Mouse (Mus musculus): Measurements from ENCODE around the gene Il21r. TPM values are rescaled to one million over a fixed set of nuclear protein-coding genes. Genes with fewer than 3 reads are reported as not detected.

The Il21r gene
- polyA plus RNA-seq, 1 experiment = 6.4 TPM

GRCm38 (mm10) chr7:125608183-125608688, 5.0 kb downstream of the Il21r start:
- WGBS = 87% methylated on average over 4 of the region's 4 CpGs
- no peaks in the 10 kb centered on the region for H3K36me3 ChIP-seq (ENCODE audit: control insufficient read depth, insufficient read depth, low read length)
- DNase-seq = no peak
- H3K4me3 ChIP-seq (ENCODE audit: insufficient read depth, low read depth, low read length) = no peak overlapping the region
- TF ChIP-seq CTCF (conservative IDR thresholded peaks at IDR 0.05; ENCODE audit: insufficient read depth, insufficient read length, low read depth, low read length) = no peak
- TF ChIP-seq POLR2A (IDR thresholded peaks at IDR 0.05; ENCODE audit: low read depth, low read length) = no peak
- H3K27me3 ChIP-seq (replicated peaks; ENCODE audit: control insufficient read depth, insufficient read depth, low read length) = no peaks in the 10 kb centered on the region
- no peaks in the 10 kb centered on the region for H3K4me1 ChIP-seq (ENCODE audit: control insufficient read depth, insufficient read depth, low read length)
- H3K27ac ChIP-seq (ENCODE audit: insufficient read depth, low read depth, low read length) = no peak overlapping the region

GRCm38 (mm10) chr7:125613579-125613978, 10.3 kb downstream of the Il21r start:
- no peaks in the 10 kb centered on the region for H3K4me1 ChIP-seq (ENCODE audit: control insufficient read depth, insufficient read depth, low read length)
- WGBS = 68% methylated on average over 5 of the region's 5 CpGs
- no peaks in the 10 kb centered on the region for H3K27me3 ChIP-seq (replicated peaks; ENCODE audit: control insufficient read depth, insufficient read depth, low read length)

GRCm38 (mm10) chr7:125615453-125615852, 12.2 kb downstream of the Il21r start:
- TF ChIP-seq CTCF (conservative IDR thresholded peaks at IDR 0.05; ENCODE audit: insufficient read depth, insufficient read length, low read depth, low read length) (no peak), POLR2A (IDR thresholded peaks at IDR 0.05; ENCODE audit: low read depth, low read length) (no peak)
- Histone ChIP-seq H3K36me3 (ENCODE audit: control insufficient read depth, insufficient read depth, low read length) (no peaks in the 10 kb centered on the region), H3K4me3 (ENCODE audit: insufficient read depth, low read depth, low read length) (no peak overlapping the region), H3K27ac (ENCODE audit: insufficient read depth, low read depth, low read length) (no peak overlapping the region), H3K27me3 (replicated peaks; ENCODE audit: control insufficient read depth, insufficient read depth, low read length) (no peaks in the 10 kb centered on the region), H3K4me1 (ENCODE audit: control insufficient read depth, insufficient read depth, low read length) (no peaks in the 10 kb centered on the region)
- WGBS = 85% methylated on average over 7 of the region's 7 CpGs
- DNase-seq = no peak

More at GRCm38 (mm10) chr7:125613579-125613978, 10.3 kb downstream of the Il21r start:
- TF ChIP-seq POLR2A (IDR thresholded peaks at IDR 0.05; ENCODE audit: low read depth, low read length) (no peak), CTCF (conservative IDR thresholded peaks at IDR 0.05; ENCODE audit: insufficient read depth, insufficient read length, low read depth, low read length) (no peak)
- Histone ChIP-seq H3K36me3 (ENCODE audit: control insufficient read depth, insufficient read depth, low read length) (no peaks in the 10 kb centered on the region), H3K4me3 (ENCODE audit: insufficient read depth, low read depth, low read length) (no peak overlapping the region), H3K27ac (ENCODE audit: insufficient read depth, low read depth, low read length) (no peak overlapping the region)
- DNase-seq = no peak

- WGBS = 70% methylated on average over 7 of the region's 7 CpGs
- H3K36me3 ChIP-seq (ENCODE audit: control insufficient read depth, insufficient read depth, low read length) = no peaks in the 10 kb centered on the region
- no peaks in the 10 kb centered on the region for H3K4me1 ChIP-seq (ENCODE audit: control insufficient read depth, insufficient read depth, low read length)
- DNase-seq = no peak
- H3K27me3 ChIP-seq (replicated peaks; ENCODE audit: control insufficient read depth, insufficient read depth, low read length) = no peaks in the 10 kb centered on the region
- no peak overlapping the region for H3K4me3 ChIP-seq (ENCODE audit: insufficient read depth, low read depth, low read length)
- H3K27ac ChIP-seq (ENCODE audit: insufficient read depth, low read depth, low read length) = no peak overlapping the region
- TF ChIP-seq CTCF (conservative IDR thresholded peaks at IDR 0.05; ENCODE audit: insufficient read depth, insufficient read length, low read depth, low read length) (no peak), POLR2A (IDR thresholded peaks at IDR 0.05; ENCODE audit: low read depth, low read length) (no peak)
Measured at GRCm38 (mm10) chr7:125618016-125618415, 14.8 kb downstream of the Il21r start.

GRCm38 (mm10) chr7:125620077-125620476, 16.8 kb downstream of the Il21r start:
- no peaks in the 10 kb centered on the region for H3K4me1 ChIP-seq (ENCODE audit: control insufficient read depth, insufficient read depth, low read length)
- H3K27me3 ChIP-seq (replicated peaks; ENCODE audit: control insufficient read depth, insufficient read depth, low read length) = no peaks in the 10 kb centered on the region
- WGBS = 80% methylated on average over 4 of the region's 4 CpGs
- TF ChIP-seq CTCF (conservative IDR thresholded peaks at IDR 0.05; ENCODE audit: insufficient read depth, insufficient read length, low read depth, low read length) (no peak), POLR2A (IDR thresholded peaks at IDR 0.05; ENCODE audit: low read depth, low read length) (no peak)
- no peak overlapping the region for H3K27ac ChIP-seq (ENCODE audit: insufficient read depth, low read depth, low read length)
- no peak overlapping the region for H3K4me3 ChIP-seq (ENCODE audit: insufficient read depth, low read depth, low read length)
- H3K36me3 ChIP-seq (ENCODE audit: control insufficient read depth, insufficient read depth, low read length) = no peaks in the 10 kb centered on the region
- no peak for DNase-seq

GRCm38 (mm10) chr7:125622741-125623685, 19.8 kb downstream of the Il21r start:
- Histone ChIP-seq H3K27ac (ENCODE audit: insufficient read depth, low read depth, low read length) (no peak overlapping the region), H3K4me1 (ENCODE audit: control insufficient read depth, insufficient read depth, low read length) (no peaks in the 10 kb centered on the region), H3K36me3 (ENCODE audit: control insufficient read depth, insufficient read depth, low read length) (no peaks in the 10 kb centered on the region), H3K27me3 (replicated peaks; ENCODE audit: control insufficient read depth, insufficient read depth, low read length) (no peaks in the 10 kb centered on the region), H3K4me3 (ENCODE audit: insufficient read depth, low read depth, low read length) (no peak overlapping the region)
- DNase-seq = no peak
- TF ChIP-seq CTCF (conservative IDR thresholded peaks at IDR 0.05; ENCODE audit: insufficient read depth, insufficient read length, low read depth, low read length) = no peak
- no peak for TF ChIP-seq POLR2A (IDR thresholded peaks at IDR 0.05; ENCODE audit: low read depth, low read length)
- WGBS = 62% methylated on average over 7 of the region's 7 CpGs

GRCm38 (mm10) chr7:125625219-125625618, 22.0 kb downstream of the Il21r start:
- no peak for DNase-seq
- Histone ChIP-seq H3K27me3 (replicated peaks; ENCODE audit: control insufficient read depth, insufficient read depth, low read length) (no peaks in the 10 kb centered on the region), H3K36me3 (ENCODE audit: control insufficient read depth, insufficient read depth, low read length) (no peaks in the 10 kb centered on the region), H3K4me3 (ENCODE audit: insufficient read depth, low read depth, low read length) (no peak overlapping the region), H3K4me1 (ENCODE audit: control insufficient read depth, insufficient read depth, low read length) (no peaks in the 10 kb centered on the region), H3K27ac (ENCODE audit: insufficient read depth, low read depth, low read length) (no peak overlapping the region)
- TF ChIP-seq POLR2A (IDR thresholded peaks at IDR 0.05; ENCODE audit: low read depth, low read length) (no peak), CTCF (conservative IDR thresholded peaks at IDR 0.05; ENCODE audit: insufficient read depth, insufficient read length, low read depth, low read length) (no peak)
- 82% methylated on average over 4 of the region's 4 CpGs for WGBS
